Mouse (Mus musculus): ENCODE measurements at regions not wholly inside any gene's neighbourhood (a gene's known extent, or its start where the extent isn't known, plus 50 kb on each side); places are given as distances from the start of the nearest gene placed in this dataset.

DNA sequence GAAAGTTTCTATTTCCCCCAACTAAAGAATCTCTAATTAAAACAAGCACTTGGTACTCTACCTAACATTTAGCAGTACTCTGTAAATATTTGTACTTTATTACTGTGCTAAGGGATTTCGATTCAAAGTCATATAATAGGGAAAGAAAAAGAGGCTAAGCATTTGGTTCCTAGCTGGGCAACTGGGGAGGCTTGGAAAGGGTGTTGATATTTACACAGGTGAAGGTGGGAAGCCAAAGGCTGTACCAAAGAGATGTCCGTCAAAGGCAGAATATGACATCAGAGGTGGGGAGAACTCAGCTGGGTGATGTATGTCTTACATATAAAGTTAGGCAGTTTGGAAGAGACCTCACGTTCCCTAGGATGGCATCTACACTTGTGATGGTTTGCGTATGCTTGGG lies 278.9 kb upstream of the Slc30a5 start:
- POLR2A ChIA-PET = no interaction called here
- CTCF ChIA-PET = no interaction called here

DNA sequence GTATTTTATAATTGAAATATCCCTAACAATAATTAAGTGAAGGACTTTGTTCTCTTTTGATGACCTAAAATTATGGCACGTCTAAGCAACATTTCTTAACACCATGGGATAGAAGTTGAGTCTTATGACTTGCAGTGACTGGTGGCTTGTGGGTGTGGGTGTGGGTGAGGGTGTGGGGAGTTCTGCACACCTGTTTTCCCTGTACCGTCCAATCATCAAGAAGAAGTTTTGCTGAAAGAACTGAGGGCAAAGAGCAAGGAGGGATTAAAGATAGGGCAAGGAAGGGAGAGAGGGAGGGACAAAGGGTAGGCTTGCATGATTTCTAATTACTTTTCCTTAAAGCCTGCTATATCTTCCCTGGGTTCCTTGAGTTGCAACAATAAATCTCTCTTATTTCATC lies 278.5 kb upstream of the Slc30a5 start:
- ChIA-PET CTCF (no interaction called here), POLR2A (no interaction called here)

DNA sequence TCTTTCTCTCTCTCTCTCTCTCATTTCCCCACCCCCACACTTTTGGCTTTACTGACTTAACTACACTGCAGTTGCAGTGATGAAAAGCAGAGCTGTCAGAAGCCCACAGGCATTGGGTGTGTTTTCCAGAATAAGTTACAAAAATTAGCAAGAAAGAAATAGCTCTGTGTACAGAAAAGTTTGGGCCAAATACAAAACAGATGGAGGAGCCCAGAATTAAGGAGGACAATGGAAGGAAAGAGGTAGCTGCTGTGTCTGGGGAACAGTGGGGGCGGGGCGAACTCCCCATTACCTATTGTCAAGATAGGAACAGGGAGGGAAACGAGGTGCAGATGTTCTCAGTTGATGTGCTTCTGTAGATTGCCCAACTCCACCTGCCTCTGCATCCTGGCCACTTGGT lies 267.4 kb upstream of the Slc30a5 start:
- ChIA-PET POLR2A (interaction anchor here in 1 of 4 experiments (0.7 kb wide), 1 partner anchor 235 kb away, joined by 3 read pairs; no protein-coding TSS in a partner anchor), CTCF (no interaction called here)

DNA sequence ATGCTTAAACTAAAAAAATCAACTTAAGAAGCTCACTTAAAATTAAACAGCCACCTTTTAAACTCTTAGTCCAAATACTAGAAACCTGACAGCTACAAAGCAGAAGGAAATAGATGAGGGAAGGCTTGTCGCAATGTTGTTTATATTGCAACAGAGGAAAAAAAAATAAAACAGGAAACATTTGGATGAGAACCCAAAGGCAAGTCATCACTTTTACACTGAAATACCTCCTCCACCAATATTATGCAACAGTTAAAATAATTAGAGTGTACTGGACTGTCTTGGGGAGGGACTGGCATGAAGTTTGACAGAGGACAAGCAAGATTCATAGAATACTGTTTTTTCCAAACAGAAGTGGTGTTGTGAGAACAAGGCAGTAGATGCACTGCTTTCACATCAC lies 263.6 kb upstream of the Slc30a5 start:
- POLR2A ChIA-PET = no interaction called here

DNA sequence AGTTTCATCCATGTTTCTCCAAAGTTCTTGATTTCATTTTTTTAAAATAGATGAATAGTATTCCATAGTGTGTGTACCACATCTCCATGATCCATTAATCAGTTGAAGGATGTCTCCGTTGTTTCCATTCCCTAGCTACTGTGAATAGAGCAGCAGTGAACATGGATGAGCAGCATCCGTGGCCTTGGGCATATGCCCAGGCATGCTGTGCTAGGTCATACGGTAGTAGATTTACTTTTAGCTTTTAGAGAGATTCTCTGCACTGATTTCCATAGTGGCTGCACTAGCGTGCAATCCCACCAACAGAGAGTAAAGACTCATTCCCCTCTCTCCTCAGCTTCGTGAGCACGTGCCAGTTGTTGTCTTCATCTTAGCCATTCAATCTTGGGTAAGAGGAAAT lies 263.0 kb upstream of the Slc30a5 start:
- ChIA-PET CTCF (interaction anchor here in 1 of 4 experiments (0.6 kb wide), 1 partner anchor 1229 kb away, joined by 3 read pairs; no protein-coding TSS in a partner anchor), POLR2A (no interaction called here)

More for the DNA sequence above, 263.6 kb upstream of the Slc30a5 start:
- CTCF ChIA-PET = no interaction called here

DNA sequence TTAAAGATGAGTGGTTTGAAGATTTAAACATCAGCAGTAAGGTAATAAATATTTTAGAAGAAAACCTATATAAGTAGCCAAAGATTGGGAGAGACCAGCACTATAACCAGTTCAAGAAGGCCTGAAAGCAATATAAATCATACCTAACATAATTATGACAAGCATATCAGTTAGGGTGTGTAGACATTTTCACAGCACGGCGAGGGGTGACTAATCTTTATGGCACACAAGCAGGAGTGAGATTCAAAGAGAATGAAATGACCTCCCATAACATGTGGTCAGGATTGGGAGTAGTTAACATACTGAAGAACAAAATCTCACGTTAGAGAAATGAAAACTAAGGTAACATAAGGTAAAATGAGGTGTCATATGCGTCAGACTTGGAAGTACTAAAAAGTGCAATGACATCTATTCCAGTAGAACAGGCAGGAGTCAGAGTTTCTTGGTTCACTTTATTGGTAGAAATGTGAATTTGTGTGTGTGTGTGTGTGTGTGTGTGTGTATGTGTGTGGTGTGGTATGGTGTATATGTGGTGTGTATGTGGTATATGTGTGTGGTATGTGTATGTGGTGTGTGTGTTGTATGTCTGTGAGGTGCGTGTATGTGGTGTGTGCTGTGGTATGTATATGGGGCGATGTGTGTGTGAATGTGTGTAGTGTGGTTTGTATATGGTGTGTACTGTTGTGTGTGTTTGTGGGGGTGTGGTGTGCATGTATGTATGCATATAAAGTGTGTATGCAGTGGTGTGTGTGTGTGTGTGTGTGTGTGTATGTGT lies 262.0 kb upstream of the Slc30a5 start:
- ChIA-PET CTCF (no interaction called here), POLR2A (interaction anchor here in 1 of 4 experiments (0.6 kb wide), 2 partner anchors 16 to 120 kb away, joined by 4 to 9 read pairs; no protein-coding TSS in a partner anchor)

DNA sequence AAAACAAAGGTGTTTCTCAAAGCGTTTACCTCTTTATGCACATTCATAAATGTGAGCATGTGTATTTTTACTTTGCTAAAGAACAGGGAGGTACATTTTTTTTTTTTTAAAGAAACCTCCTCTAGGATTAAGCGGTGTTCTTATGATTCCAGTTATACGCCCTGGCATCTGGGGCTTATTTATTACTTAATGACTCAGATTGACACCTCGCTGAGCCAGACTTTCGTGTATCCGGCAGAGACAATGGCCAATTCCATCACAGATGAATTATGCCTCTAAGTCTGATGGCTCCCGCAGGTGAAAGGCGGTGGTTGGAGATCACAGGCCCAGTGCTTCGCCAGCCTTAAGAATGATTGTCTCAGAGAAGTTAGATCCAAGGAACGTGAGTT lies 259.5 kb upstream of the Slc30a5 start:
- POLR2A ChIA-PET = no interaction called here

DNA sequence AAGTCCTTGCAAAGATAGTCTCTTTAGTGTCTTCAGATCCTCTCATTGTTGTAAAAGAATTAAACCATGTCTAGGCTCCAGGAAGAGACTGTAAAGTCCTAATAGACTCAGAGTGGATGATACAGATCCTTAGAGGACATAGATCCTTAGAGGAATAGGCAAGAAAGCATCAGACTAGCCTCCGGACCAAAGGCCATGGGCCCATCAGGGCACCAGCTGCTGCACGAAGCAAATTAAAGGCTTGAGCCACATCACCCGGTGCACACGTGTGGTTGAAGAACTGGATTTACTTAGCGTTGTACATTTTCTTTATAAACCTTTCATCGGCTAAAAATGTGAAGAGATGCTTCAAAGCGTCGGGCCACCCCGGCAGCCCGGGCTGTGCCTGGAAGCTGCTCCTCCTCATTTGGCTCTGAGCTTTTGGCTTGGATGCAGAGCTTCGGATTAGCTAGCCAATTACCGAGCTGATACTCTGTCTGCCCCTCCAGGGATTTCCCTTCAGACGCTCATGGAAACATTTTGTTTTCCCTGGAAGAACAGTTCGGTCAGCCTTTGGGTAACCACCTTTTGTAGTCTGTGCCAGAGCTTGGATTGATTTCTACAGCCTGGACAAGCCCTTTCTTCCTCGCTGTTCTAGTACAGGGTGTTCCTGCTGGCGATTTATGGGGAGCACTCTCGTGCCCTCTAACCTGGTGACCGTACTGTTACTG lies 259.0 kb upstream of the Slc30a5 start:
- POLR2A ChIA-PET = no interaction called here
- CTCF ChIA-PET = no interaction called here

More for the DNA sequence above, 259.5 kb upstream of the Slc30a5 start:
- CTCF ChIA-PET = no interaction called here

DNA sequence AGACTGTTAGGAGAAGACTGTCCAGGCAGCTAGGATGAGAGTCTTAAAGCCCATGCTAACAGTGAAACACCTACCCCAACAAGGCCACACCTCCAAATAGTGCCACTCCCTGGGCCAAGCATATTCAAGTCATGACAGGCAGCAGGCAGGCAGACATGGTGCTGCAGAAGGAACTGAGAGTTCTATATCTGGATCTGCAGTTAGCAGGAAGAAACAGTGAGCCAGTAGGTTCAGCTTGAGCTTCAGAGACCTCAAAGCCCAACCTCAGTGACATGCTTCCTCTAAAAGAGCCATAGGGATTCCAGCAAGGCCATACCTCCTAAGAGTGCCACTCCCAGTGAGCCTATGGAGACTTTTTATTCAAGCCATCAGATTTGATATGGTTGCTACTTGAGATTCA lies 252.0 kb upstream of the Slc30a5 start:
- ChIA-PET CTCF (no interaction called here), POLR2A (no interaction called here)

DNA sequence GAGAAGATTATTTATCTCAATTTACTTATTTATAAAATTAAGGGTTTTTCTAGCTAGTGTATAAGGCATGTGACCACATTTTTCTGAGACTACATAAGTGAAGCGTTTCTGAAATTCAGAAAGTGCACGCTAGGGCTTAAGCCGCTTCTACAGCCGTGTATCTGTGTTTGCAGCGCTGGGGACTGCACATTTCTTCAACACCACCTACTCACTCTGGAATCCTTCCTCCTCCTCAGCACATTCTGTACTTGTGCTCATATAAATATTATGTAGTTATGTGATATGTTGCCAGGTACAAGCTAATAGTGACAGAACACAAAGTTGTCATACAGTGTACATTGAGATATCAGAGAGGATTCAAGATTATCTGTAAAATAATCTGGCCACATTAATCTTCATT lies 251.0 kb upstream of the Slc30a5 start:
- POLR2A ChIA-PET = no interaction called here
- CTCF ChIA-PET = no interaction called here

DNA sequence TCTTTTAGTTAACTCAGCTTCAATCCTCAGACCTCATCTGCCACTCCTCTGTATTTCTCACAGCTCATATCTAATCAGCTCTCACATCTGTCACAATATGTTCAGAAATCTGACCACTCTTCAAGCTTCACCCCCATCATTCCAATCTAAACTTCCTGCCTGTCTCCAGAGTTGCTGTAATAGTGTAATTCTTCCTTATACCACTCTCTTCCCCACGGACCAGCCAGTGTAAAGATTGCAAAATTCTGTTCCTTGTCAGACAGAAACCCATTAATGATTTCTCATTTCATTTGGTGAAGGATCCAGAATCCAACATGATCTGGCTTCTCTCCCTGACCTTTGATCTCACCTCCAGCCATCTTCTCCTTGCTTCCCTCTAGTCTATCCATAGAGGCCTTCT lies 250.2 kb upstream of the Slc30a5 start:
- CTCF ChIA-PET = no interaction called here
- POLR2A ChIA-PET = no interaction called here

DNA sequence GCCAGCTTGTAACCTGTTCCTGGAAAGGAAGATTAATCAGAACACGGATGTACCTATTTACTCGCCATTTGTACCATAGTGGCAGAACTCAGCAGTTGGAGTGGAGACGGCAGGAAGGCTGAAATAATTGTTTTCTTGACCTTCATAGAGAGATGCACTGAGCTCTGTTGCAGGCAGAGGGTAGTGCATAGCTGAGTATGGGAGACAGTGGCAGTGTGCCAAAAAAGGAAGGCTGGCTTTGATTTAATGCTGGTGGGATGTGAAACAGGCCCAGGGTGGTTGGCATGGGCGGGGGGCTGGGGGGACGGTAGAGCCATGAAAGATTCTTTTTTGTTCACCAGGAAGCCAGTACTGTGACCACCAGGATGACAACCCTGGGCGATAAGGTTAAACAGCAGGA lies 235.3 kb upstream of the Slc30a5 start:
- POLR2A ChIA-PET = no interaction called here
- CTCF ChIA-PET = no interaction called here

DNA sequence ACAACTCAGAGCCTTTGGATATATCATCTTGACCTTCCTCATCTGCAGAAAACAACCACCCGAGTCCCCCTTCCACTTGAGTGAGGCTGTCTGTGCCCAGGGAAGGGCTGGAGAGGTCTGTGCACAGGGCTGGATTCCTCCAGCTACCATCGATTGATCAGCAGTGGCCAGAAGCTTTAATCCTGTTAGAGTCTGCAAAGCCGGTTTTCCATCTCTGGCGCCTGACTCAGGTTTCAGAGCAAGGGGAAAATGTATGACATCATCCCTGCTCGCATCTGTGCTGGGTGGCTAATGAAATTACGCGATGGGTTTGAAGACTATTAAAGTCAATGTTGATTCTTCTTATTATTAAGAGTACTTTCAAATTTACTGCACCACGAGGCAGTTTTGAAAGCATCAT lies 229.4 kb upstream of the Slc30a5 start:
- ChIA-PET POLR2A (no interaction called here), CTCF (no interaction called here)

DNA sequence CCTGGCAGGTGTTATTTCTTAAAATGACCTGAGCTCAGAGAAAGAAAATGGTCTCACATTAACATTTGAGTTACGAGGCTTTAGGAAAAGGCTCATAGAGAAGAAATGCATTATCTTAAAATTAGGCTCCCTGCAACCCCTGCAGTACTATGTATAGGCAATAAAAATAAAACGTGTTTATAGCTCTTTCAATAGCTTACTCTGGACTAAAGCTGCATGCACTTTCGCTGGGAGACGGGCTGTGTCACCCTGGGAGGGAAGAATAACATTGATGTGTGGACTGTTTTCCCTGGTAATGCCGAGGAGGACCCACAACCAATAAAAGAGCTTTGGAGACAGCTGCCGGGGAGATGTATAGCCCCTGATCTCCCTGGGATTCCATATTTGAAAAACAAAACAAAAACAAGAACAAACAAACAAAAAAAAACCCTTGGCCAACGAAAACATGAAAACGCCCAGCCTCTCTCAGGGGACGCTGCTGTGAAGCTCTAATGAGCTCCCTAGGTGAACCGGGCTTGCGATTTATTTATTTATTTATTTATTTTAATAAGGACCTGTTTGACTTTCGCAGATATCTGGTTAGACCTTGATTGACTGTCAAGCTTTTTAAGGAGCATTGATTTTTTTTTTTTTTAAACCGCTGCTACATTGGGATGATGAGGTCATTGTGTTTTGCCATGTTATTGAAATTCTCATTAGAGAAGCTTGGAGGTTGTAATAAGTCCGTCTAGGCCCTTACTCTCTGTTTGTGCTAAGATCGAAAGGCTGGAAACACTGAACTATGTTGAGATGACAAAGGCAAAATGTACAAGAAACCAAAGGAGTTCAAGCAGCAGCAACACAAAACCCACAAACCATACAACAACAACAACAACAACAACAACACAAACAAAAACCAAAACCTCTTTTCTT lies 228.3 kb upstream of the Slc30a5 start:
- ChIA-PET POLR2A (no interaction called here), CTCF (interaction anchor here in 1 of 4 experiments (0.6 to 0.7 kb wide), 2 partner anchors 122 to 495 kb away, joined by 3 read pairs; no protein-coding TSS in a partner anchor)

DNA sequence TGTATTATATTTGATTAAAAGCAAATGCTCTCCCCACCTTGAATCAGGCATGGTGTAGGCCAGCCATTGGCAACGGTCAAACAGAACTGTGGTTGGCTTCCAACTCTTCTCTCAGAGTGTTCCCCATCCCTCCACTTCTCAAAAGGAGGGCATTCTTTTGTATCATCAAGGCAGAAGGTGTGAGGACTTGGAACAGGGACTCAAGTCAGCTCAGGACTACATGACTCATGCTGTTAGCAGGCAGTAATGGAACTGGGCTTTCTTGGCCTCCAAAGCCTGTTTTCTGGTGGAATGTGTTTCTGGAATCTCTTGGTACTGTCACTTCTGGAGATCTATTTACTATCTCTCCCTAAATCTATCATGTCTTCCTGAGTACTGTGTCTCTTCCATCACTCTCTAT lies 216.3 kb upstream of the Slc30a5 start:
- CTCF ChIA-PET = no interaction called here
- POLR2A ChIA-PET = no interaction called here

DNA sequence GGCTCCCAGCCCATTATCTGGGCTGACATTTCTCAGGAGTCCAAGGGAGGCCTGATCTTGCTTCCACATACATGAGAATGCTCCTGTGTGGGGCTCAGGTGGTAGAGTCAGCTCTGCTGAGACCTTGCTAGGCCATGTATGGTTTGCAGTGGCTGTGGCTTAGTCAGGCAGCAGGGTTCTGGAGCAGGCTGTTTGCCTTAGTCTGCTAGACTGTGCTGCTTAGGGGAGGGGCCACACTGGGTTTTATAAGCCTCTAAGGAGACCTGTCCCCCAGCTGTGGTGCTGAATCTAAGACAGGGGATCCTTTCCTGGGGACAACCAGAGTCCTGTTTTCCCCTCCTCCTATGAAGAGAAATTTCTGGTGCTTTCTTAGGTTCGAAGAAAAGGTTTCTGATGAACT lies 199.4 kb upstream of the Slc30a5 start:
- POLR2A ChIA-PET = no interaction called here
- CTCF ChIA-PET = no interaction called here

DNA sequence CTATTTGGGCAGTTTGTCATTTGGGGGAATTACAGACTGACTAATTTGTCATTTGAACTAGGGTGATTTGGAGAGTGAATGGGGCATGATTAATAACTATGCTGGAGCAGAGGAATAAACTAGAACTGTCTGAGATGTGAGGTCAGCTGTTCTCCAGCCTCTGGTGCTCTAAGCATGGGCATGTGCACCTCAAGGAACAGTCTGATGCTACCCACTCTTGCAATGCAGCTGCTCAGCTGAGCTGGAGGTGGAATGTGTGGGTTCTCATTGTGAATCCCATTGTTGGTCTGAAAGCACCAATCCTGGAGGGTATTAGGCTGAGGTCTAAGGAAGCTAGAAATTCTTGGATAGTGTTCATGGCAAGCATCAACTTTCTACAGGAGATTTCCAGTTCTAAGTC lies 192.8 kb upstream of the Slc30a5 start:
- CTCF ChIA-PET = interaction anchor here in 1 of 4 experiments (0.6 kb wide), 1 partner anchor 155 kb away, joined by 3 read pairs; no protein-coding TSS in a partner anchor
- POLR2A ChIA-PET = no interaction called here

DNA sequence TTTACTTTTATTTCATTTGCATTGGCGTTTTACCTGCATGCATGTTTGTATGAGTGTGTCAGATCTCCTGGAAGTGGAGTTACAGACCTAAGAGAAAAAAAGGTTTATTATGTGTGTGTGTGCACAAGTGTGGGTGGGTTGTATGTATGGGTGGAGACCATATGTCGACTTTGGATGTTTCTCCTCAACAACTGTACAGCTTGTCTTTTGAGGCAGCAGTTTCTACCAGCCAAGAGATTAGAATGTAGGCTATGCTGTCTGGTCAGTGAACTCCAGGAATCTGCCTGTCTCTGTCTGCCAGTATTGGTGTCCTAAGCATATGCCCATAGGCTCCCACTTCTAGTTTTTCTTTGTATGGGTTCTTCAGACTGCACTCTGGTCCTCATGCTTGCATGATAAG lies 192.3 kb upstream of the Slc30a5 start:
- ChIA-PET POLR2A (no interaction called here), CTCF (no interaction called here)

DNA sequence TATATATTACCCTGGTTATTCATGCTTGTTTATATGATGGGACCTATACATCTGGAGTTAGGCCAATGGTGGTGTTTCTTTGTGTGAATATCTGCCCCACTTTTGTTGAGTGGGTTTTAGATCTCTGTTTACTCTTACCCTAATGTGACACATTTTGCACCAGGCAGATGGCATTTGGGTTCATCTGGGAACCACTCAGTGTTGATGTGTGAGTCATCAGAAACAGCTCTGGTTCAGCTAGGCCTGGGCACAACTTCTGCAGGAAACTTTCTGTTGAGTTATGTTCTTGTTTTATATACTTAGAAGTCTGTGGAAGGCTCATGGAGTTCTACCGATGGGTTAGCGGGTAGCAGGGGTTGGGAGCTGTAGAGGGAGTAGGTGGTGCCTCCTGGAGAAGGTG lies 191.7 kb upstream of the Slc30a5 start:
- ChIA-PET POLR2A (no interaction called here), CTCF (no interaction called here)

DNA sequence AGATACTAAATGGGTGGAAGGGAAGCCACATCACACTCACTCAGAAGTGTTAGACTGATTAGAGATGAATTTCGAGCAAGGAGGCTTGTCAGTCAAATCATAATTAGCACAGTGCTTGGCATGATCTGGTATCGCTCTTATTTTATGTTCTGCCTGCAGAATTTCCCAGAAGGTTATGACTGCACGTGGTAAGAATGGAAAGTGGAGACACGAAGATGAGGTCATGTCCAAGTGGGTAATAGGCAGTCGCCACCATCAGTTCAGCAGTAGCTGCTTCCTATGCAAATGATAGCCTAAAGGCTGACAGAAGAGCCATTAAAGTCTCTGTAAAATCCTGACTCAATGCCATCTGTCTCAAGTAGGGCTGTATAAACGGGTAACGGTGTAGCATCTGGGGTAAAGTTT lies 186.0 kb upstream of the Slc30a5 start:
- CTCF ChIA-PET = no interaction called here
- POLR2A ChIA-PET = no interaction called here

DNA sequence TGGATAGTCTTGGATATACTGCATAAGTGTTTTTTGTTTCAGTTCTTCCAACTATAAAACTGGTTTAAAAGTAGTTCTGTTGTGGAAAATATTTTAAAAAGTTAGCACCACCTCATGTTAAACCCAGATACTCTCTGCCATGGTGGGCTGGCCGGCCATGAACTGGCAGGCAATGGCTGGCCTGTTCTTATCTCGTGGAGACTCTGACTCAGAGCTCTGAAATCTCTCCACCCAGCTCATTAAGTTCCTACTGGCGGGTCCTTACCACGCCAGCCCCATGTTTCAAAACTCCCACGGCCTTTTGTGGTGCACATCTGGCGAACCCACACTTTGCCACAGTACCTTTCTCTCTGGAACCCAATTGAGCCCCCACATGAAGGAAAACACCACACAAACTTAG lies 183.8 kb upstream of the Slc30a5 start:
- ChIA-PET POLR2A (no interaction called here), CTCF (no interaction called here)
